Mouse (Mus musculus): ENCODE measurements around the gene Cenpm. TPM values are rescaled to one million over a fixed set of nuclear protein-coding genes. Genes with fewer than 3 reads are reported as not detected.

The Cenpm gene
- polyA plus RNA-seq, 1 experiment: 16.1 TPM

GRCm38 (mm10) chr15:82209295-82210050, 35.1 kb downstream of the Cenpm start:
- TF ChIP-seq POLR2A (IDR thresholded peaks at IDR 0.05; ENCODE audit: low read depth, low read length) (no peak), CTCF (IDR thresholded peaks at IDR 0.05; ENCODE audit: borderline replicate concordance, insufficient read depth, low read length) (no peak)

GRCm38 (mm10) chr15:82208307-82208706, 36.2 kb downstream of the Cenpm start:
- TF ChIP-seq CTCF (IDR thresholded peaks at IDR 0.05; ENCODE audit: borderline replicate concordance, insufficient read depth, low read length): no peak
- TF ChIP-seq POLR2A (IDR thresholded peaks at IDR 0.05; ENCODE audit: low read depth, low read length): no peak
- Histone ChIP-seq H3K27ac (ENCODE audit: insufficient read depth, low read length) (no peak overlapping the region), H3K4me1 (ENCODE audit: control insufficient read depth, insufficient read depth, low read length) (peaks cover 14% of the 10 kb centered on the region), H3K4me3 (ENCODE audit: insufficient read depth, low read length) (no peak overlapping the region)

More at GRCm38 (mm10) chr15:82209295-82210050, 35.1 kb downstream of the Cenpm start:
- Histone ChIP-seq H3K27ac (ENCODE audit: insufficient read depth, low read length) (no peak overlapping the region), H3K4me1 (ENCODE audit: control insufficient read depth, insufficient read depth, low read length) (peaks cover 14% of the 10 kb centered on the region), H3K4me3 (ENCODE audit: insufficient read depth, low read length) (no peak overlapping the region)

GRCm38 (mm10) chr15:82207504-82208219, 36.9 kb downstream of the Cenpm start:
- TF ChIP-seq CTCF (IDR thresholded peaks at IDR 0.05; ENCODE audit: borderline replicate concordance, insufficient read depth, low read length) (no peak), POLR2A (IDR thresholded peaks at IDR 0.05; ENCODE audit: low read depth, low read length) (no peak)
- Histone ChIP-seq H3K27ac (ENCODE audit: insufficient read depth, low read length) (no peak overlapping the region), H3K4me1 (ENCODE audit: control insufficient read depth, insufficient read depth, low read length) (peaks cover 14% of the 10 kb centered on the region), H3K4me3 (ENCODE audit: insufficient read depth, low read length) (no peak overlapping the region)

- H3K4me3 ChIP-seq (ENCODE audit: insufficient read depth, low read length): no peak overlapping the region
Observed at GRCm38 (mm10) chr15:82207105-82207459, 37.5 kb downstream of the Cenpm start.

GRCm38 (mm10) chr15:82206365-82207104, 38.0 kb downstream of the Cenpm start:
- Histone ChIP-seq H3K27ac (ENCODE audit: insufficient read depth, low read length) (no peak overlapping the region), H3K4me3 (ENCODE audit: insufficient read depth, low read length) (no peak overlapping the region), H3K4me1 (ENCODE audit: control insufficient read depth, insufficient read depth, low read length) (peaks cover 14% of the 10 kb centered on the region)
- TF ChIP-seq CTCF (IDR thresholded peaks at IDR 0.05; ENCODE audit: borderline replicate concordance, insufficient read depth, low read length): no peak
- TF ChIP-seq POLR2A (IDR thresholded peaks at IDR 0.05; ENCODE audit: low read depth, low read length): no peak

More at GRCm38 (mm10) chr15:82207105-82207459, 37.5 kb downstream of the Cenpm start:
- Histone ChIP-seq H3K27ac (ENCODE audit: insufficient read depth, low read length) (no peak overlapping the region), H3K4me1 (ENCODE audit: control insufficient read depth, insufficient read depth, low read length) (peaks cover 14% of the 10 kb centered on the region)
- no peak for TF ChIP-seq CTCF (IDR thresholded peaks at IDR 0.05; ENCODE audit: borderline replicate concordance, insufficient read depth, low read length)
- no peak for TF ChIP-seq POLR2A (IDR thresholded peaks at IDR 0.05; ENCODE audit: low read depth, low read length)

- TF ChIP-seq CTCF (IDR thresholded peaks at IDR 0.05; ENCODE audit: borderline replicate concordance, insufficient read depth, low read length): no peak
- TF ChIP-seq POLR2A (IDR thresholded peaks at IDR 0.05; ENCODE audit: low read depth, low read length): no peak
- Histone ChIP-seq H3K27ac (ENCODE audit: insufficient read depth, low read length) (no peak overlapping the region), H3K4me3 (ENCODE audit: insufficient read depth, low read length) (no peak overlapping the region)
Observed at GRCm38 (mm10) chr15:82204680-82205371, 39.7 kb downstream of the Cenpm start.

GRCm38 (mm10) chr15:82203611-82204351, 40.8 kb downstream of the Cenpm start:
- Histone ChIP-seq H3K4me1 (ENCODE audit: control insufficient read depth, insufficient read depth, low read length) (peaks cover 8% of the 10 kb centered on the region), H3K4me3 (ENCODE audit: insufficient read depth, low read length) (no peak overlapping the region), H3K27ac (ENCODE audit: insufficient read depth, low read length) (no peak overlapping the region)
- TF ChIP-seq POLR2A (IDR thresholded peaks at IDR 0.05; ENCODE audit: low read depth, low read length) (no peak), CTCF (IDR thresholded peaks at IDR 0.05; ENCODE audit: borderline replicate concordance, insufficient read depth, low read length) (no peak)

More at GRCm38 (mm10) chr15:82204680-82205371, 39.7 kb downstream of the Cenpm start:
- peaks cover 8% of the 10 kb centered on the region for H3K4me1 ChIP-seq (ENCODE audit: control insufficient read depth, insufficient read depth, low read length)

GRCm38 (mm10) chr15:82203090-82203489, 41.5 kb downstream of the Cenpm start:
- Histone ChIP-seq H3K27ac (ENCODE audit: insufficient read depth, low read length) (no peak overlapping the region), H3K4me1 (ENCODE audit: control insufficient read depth, insufficient read depth, low read length) (peaks cover 8% of the 10 kb centered on the region), H3K4me3 (ENCODE audit: insufficient read depth, low read length) (no peak overlapping the region)
- TF ChIP-seq CTCF (IDR thresholded peaks at IDR 0.05; ENCODE audit: borderline replicate concordance, insufficient read depth, low read length): no peak
- TF ChIP-seq POLR2A (IDR thresholded peaks at IDR 0.05; ENCODE audit: low read depth, low read length): no peak

Measured in embryonic fibroblast, embryonic 13.5 days (primary cell).